Mouse (Mus musculus): ENCODE measurements around the gene Kifc1.
"Not testable (repeated sequence)": the region's sequence is repeated elsewhere in the genome, so short reads cannot be mapped to it uniquely, and the experiment has no call there.

Kifc1 gene

DNA sequence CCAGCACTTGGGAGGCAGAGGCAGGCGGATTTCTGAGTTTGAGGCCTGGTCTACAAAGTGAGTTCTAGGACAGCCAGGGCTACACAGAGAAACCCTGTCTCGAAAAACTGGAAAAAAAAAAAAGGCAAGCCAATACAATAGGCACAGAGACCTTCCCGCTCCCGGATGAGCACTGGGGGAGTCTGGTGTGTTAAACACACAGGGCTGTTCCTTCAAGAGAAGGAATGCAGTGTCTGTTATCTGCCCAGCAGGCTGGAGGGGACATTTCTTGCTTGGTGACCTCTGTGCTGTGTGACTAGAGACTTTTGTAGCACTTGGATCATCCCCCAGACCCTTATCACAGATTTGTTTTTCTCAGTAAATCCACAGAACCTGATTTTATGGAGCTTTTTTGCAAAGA is 11.2 kb upstream of the Kifc1 start:
- no peak for DNase-seq

DNA sequence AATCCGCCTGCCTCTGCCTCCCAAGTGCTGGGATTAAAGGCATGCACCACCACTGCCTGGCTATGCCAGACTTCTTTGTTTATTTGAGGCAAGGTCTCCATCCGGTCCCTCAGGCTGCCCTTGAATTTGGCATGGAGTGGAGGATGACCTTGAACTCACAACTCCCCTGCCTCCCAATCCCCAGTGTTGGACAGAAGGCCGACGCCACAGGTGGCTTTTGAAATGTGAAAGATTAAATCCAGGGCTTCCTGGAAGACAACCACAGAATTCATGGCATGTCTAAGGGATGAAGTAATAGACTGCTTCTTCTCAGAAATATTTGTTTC is 10.5 kb upstream of the Kifc1 start:
- DNase-seq = no peak

DNA sequence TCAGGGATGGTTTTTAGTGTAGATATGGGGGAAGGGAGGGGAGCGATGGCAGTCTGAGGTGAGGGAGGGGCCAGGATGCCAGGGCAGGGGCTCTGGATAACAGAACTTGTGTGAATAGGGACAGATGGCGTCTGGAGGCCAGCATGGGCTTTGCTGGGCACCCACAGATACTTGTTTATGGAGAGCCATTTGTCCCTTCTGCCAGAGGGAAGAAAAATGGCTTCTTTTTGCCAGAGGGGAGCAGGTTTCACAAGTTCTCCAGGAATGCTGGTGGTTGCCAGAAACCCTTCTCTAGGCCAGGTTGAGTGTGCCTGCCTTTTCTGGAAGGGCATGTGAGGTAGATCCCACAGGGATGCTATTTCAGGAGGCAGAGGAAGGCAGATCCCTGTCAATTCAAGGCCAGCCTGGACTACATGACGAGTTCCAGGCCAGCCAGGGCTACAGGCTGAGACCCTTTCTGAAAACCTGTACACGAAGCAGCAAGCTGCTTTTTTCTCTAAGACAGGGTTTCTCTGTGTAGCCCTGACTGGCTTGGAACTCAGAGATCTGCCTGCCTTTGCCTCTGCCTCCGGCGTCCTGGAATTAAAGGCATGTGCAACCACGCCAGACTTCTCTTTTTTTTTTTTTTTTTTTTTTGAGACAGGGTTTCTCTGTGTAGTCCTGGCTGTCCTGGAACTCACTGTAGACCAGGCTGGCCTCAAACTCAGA is 10.0 kb upstream of the Kifc1 start:
- no peak for DNase-seq

DNA sequence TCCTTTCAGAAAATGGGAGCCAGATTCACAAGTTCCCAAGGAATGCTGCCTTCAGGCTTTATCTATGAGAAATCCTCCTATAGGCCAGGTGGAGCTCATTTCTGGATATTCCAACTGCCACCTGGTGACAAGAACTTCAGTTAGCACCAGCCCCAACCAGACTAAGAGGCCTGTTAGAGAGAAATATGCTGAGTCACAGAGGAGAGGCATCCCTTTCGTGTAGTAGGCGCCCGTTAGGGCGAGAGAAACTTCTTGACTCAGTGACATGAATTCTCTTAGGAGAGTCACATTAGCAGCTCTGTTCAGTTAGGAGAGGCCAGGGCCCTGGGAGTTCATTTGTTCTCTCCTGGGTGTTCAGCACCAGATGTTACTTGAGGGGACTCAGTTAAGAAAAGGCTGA is 9.2 kb upstream of the Kifc1 start:
- DNase-seq = no peak

DNA sequence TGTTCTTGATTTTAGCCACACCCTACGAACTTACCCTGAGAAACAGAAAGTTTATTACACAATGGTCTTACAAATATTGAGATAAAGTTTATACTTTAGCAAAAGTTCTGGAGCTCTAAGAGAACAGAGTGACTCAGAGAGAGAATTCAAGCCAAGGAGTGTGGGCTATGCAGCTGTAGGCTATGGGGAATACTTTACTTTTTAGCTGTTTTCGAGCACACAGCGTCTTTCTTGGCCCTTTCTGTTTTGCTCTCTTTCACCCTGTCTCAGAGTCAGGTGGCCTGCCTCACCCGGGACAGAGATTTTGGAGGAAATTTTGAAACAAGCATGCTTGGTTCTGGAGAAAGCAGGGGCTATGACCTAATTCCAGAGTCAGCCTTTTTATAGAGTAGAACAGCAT is 7.7 kb upstream of the Kifc1 start:
- not testable (repeated sequence) for DNase-seq

DNA sequence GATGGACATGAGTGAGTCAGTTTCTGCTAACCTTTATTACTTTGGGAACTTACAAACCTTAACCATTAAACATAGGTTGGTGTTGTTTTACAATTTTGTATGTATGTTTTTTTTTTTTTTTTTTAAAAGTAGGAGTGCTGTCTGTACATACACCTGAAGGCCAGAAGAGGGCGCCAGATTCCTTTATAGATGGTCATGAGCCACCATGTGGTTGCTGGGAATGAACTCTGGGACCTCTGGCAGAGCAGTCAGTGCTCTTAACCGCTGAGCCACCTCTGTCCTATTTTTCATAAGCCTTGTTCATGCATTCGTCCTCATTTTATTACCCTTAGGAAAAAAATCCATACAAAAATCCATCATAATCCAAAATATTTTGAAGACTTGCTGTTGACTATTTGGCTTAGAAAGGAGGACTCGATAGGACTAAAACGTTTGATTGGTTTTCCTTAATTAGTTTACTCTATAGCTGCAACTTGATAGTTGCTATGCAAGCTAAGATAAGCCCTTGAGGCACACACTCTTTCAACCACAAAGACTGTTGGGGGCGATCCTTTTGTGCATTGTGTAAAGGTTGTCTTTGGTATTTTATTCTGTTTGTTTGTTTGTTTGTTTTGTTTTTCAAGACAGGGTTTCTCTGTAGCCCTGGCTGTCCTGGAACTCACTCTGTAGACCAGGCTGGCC is 6.8 kb upstream of the Kifc1 start:
- DNase-seq = peak; percentile 54

DNA sequence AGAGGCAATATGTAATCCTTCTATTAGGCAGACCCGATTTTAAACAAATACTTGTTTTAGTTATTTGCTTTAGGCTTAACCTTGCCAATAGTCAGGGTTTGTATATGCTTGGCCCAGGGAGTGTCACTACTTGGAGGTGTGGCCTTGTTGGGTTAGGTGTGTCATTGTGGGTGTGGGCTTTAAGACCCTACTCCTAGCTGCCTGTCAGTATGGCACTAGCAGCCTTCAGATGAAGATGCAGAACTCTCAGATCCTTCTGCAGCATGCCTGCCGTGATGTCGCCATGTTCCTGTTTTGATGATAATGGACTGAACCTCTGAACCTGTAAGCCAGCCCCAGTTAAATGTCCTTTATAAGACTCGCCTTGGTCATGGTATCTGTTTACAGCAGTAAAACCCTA is 2.5 kb upstream of the Kifc1 start:
- DNase-seq = not testable (repeated sequence)

DNA sequence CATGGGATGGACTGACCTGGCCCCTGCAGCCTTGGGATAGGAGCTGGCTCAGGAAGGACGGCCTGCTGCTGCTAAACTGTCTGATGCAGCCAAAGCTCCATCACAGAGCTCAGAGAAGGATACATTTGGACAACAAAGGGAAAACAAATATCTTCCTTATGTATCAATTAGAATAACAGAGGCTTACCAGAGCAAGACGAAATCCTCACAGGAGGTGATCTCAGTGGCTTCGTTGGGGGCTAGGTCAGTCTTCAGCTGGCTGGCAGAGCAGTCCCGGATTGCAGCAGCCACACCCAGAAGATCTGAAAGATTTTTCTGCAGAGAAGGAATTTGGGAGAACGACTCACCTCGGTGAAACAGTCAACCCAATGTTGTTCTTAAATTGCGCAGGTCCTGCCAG is 2.0 kb upstream of the Kifc1 start:
- no peak for DNase-seq

DNA sequence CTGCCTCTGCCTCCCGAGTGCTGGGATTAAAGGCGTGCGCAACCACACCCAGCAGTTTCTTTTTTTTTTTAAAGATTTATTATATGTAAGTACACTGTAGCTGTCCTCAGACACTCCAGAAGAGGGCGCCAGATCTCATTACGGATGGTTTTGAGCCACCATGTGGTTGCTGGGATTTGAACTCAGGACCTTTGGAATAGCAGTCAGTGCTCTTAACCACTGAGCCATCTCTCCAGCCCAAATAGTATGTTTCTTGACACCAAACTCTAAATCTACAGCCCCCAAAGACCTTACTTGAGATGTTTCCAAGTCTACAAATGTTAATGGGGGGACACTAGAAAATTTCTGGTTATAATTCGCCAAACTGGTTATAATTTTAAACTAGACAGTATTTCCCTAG is 1.4 kb upstream of the Kifc1 start:
- DNase-seq = not testable (repeated sequence)

DNA sequence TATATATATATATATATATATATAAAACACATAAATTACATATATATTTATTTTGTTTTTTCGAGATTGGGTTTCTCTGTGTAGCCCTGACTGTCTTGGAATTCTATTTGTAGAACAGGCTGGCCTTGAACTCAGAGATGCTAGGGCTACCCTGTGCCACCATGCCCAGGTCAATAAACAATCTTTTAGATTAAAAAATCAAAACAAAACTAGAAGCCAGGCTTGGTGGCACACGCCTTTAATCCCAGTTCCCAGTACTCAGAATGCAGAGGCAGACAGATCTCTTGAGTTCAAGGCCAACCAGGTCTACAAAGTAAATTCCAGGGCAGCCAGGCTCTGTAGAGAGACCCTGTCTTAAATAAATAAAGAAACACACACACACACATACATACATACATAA is 896 bp upstream of the Kifc1 start:
- no peak for DNase-seq

DNA sequence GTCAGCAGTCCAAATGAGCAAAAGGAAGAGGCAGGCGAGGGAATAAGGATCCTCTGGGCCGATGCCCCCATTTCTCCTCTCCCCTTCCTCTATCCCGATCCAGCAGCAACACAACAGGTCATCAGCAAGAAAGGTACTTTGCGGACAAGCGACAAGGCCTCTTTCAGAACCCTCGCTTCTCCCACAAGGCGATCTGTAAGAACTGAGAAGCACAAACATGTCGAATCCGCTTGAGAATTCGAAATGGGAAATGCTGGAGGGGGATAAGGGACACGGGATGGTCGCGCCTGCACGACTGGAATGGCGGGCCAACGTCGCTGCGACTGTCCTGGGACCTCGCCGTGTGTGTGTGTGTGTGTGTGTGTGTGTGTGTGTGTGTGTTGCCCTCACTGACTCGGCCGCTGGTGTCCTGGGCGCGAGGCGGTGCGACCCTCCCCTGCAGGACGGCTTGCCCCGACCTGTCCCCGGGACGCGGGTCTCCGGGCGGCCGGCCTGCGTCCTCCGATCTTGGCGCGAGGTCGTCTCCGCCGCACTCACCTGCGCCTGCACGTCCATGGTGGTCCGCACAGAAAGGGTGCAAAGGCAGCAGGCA is 424 bp downstream of the Kifc1 start:
- not testable (repeated sequence) for DNase-seq

DNA sequence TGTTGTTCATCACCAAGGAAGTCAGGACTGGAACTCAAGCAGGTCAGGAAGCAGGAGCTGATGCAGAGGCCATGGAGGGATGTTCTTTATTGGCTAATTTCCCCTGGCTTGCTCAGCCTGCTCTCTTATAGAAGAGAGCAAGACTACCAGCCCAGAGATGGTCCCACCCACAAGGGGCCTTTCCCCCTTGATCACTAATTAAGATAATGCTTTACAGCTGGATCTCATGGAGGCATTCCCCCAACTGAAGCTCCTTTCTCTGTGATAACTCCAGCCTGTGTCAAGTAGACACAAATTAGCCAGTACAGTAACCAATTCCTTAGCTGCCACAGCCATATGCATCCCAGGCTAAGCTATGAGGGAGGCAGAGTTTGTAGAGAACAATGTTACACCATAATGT is 2.2 kb downstream of the Kifc1 start:
- DNase-seq = not testable (repeated sequence)

DNA sequence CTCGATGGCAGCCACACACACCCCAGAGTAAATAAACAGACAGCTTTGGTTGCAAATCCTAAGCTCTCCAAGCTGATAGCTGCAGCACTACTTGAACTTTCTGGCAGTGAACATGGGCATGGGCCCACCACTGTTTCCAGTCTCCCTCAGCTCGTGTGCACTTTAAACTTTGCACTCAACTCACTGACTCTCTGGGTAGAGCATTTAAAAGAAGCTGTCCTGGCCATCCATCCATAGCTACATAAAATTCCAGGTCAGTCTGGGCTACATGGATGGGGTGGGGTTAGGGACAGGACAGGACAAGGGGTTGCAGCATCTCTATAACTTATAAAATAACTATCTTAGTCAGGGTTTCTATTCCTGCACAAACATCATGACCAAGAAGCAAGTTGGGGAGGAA is 2.7 kb downstream of the Kifc1 start:
- DNase-seq = not testable (repeated sequence)

DNA sequence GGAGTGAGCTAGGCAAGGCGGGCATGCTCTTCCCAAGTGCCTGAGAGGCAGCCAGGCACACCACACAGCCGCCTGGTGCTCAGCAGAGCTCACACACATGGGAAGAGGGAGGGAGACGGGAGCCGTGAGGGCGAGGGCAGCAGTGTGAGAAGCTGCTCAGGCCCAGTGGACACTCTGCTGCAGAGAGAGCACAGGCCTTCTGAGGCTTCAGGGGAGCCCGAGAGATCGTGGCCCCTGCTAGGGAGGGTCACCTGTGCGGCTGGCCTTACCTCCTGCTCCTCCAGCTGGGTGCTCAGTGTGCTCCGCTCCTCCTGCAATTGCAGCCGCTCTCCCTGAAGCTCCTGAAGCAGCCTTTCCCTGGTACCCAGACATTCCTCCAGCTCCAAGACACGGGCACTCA is 6.1 kb downstream of the Kifc1 start:
- DNase-seq = not testable (repeated sequence)

DNA sequence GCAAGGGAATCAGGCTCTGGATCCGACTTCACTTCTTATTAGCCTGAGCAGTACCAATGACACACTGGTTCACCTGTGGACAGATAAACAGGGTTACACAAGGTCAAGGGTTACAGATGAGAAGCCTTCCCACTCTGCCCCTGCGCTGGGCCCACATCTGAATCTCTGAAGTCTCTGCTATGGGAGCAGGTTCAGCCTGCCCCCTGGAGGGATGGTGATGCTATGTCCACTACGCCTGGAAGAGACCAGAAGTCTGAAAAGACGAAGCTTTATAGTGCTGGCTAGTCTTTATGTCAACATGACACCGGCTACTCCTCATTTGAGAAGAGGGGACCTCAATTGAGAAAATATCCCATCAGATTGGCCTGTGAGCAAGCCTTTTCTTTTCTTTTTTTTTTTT is 14.7 kb downstream of the Kifc1 start:
- peak; percentile 44 for DNase-seq

DNA sequence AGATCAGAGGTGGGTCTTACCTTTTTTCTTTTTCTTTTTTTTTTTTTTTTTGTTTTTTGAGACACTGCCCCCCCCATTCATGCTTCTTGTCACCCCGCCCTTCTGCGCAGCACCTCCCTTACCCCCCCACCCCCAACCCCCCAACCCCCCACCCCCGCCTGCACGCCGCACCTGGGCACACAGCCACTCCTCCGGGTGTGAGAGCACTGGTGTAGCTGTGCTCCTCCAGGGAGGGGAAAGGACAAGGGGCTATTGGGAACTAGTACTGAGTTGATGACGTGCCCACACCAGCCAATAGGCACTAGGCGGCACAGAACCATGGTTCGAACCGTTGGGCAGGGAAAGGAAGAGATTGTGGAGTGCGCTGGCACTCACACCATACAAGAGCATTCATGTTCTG is 16.1 kb downstream of the Kifc1 start:
- peak; percentile 13 for DNase-seq

DNA sequence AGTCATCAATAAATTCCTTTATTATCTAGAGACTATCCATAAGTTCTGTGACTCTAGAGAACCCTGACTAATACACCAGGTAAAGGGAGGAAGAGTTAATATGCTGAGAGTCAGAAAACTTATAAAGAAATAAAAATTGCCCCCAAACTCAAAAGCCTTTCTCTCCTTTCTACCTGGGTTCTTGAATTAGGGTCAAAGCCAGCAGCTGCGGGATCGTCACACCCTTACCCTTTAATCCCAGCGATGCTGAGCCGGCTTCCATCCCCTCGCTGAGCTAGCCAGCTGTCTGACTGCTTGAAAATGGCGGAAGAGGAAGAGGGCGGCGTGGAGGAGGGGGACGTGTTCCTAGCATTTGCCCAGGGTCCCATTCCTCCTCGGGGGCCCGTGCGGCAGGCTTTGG is 16.9 kb downstream of the Kifc1 start, which contains the start of gene Gm7029:
Gene Gm7029, plus strand, starts transcription at position 301 of the 400 bp plus-strand sequence.
- not testable (repeated sequence) for DNase-seq

DNA sequence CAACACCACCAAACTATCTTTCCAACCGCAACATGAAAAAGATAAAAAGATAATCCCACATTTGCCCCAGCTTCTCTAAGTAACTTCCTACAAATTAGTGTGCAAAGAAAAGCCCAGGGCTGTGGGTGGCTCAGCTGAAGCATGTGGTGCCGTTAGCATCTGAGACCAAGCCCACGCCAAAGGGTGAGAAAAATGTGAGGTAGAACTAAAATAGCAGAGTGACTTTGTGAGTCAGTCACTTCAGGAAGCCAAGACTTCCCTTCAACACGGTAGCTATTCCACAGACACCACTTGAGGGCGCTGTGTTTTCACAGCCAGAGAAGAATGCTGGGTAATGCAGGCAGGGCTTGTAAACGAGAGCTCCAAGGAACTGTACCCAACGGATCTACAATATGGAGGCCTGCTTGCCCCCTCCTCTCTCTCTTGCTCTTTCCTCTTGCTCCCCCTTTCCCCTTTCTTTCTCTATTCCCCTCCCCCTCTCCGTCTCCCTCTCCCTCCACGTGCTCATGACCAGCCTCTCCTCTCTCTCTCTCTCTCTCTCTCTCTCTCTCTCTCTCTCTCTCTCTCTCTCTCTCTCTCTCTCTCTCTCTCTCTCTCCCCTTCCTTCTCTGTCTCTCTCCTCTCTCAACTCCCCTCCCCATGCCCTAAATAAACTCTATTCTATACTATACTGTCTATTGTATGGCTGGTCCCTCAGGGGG is 25.0 kb downstream of the Kifc1 start:
- peak; percentile 70 for DNase-seq

DNA sequence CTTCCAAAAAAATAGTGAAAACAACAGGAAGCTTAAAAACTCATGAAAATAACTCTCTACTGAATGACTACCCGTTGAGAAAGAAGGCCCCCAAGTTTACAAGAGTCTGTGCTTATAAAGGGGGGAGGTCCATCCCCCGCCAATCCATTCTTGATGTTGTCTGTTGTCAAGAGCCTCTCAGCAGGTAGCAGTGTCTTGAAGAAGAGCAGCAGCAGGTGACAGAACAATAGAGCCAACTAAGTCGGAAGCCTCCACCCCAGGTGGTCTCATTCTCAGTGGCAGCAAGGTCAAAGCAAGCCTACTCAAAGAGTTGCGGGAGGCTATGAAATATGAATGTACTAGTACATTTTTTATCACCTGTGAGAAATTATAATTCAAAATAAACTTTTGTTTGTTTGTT is 32.6 kb downstream of the Kifc1 start:
- no peak for DNase-seq

DNA sequence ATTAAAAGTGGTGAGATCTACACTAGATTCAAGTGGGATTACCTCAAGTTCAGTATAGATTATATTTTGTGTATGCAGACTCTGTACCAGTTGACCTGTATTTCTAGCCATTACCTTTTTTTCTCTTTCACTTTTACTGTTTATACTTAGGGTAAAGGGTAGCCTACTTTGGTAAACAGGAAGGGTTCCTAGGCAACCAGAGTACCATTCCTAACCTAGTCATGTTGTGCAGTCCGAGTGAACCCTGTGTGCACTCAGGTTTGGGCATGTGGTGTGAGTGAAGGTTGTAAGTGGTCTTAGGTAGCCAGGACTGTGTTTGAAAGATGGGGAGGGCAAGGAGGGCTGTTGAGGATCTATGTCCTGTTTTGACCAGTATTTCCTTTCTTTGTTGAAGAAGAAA is 39.1 kb downstream of the Kifc1 start:
- DNase-seq = no peak

DNA sequence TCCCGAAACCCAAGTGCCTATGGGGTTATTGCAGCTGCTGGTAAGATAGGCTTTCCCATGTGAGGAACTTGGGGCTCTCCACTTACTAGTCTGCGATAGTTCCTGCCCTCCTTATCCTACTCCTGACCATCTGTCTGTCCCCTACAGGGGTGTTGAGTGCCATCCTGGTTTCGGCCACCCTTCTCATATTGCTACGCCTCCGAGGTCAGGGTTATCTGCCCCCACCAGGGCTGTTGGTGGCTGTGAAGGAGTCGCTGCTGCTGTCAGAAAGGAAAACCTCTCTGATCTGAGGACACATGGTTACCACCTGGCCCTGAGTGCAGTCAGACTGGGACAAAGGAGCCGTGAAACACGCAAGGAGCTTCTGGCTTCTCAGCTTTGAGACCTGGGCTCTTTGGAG is 42.3 kb downstream of the Kifc1 start:
- DNase-seq = no peak

DNA sequence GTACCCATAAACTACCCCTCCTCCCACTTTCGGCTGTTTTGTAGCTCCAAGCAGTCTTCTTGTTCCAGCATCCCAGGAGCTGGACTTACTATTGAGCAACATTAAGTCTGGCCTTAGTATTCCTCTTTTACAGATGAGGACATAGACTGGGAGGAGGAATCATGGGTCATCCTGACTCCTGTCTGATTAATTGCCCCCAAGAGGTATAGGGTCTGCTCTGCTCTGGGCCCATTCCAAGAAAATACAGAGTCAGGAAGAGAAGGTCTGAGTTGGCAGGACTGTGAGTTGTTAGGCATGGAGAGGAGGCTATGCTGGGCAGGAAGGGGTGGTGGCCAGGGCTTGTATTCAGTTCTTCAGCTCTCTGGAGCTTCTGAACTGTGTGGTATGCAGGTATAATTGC is 46.3 kb downstream of the Kifc1 start:
- DNase-seq = no peak

DNA sequence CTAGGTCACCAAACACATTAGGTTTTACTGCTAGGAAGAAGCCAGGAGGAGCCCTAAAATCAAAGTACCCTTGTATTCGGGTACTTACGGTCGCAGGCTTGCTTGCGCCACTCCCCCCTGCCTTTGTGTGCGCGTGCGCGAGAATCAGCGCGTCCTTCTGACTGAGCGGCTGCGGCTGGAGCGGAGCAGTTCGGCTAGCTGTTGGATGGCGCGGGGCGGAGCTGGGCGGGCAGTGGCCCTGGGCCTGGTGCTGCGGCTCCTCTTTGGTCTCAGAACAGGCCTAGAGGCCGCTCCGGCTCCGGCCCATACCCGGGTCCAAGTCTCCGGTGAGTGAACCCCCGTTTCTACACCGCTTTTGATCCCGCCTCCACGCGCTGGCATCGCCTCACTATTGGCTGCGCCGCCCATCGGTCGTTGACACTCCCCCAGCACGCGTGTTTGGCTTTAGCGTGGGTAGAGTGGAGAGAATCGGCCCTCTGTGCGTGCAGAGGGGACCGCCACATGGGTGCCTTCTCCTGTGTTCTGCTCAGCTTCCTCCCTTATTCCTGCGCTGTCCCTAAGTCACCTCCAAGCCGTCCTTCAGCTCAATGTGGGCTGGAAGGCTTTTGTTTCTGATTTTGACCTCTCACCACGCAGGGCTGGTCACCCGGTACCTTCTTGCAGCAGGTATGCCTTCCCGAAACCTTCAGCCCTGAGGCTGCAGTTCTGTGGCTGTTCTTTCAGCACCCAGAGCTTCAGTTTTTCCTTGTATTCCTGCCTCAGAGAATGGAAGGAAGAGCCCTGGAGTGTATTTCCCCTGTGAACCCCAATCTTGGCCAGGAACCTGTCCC is 47.3 kb downstream of the Kifc1 start, which contains the start of gene Cd320:
Gene Cd320, plus strand, starts transcription at position 126 of the 830 bp plus-strand sequence.
- DNase-seq = peak; percentile 96

Measured in lung, postnatal 10 days (tissue).